Mouse (Mus musculus): ENCODE data around the gene Nufip2.
"Not testable (repeated sequence)": the region's sequence is repeated elsewhere in the genome, so short reads cannot be mapped to it uniquely, and the experiment has no call there.

Gene Nufip2

DNA sequence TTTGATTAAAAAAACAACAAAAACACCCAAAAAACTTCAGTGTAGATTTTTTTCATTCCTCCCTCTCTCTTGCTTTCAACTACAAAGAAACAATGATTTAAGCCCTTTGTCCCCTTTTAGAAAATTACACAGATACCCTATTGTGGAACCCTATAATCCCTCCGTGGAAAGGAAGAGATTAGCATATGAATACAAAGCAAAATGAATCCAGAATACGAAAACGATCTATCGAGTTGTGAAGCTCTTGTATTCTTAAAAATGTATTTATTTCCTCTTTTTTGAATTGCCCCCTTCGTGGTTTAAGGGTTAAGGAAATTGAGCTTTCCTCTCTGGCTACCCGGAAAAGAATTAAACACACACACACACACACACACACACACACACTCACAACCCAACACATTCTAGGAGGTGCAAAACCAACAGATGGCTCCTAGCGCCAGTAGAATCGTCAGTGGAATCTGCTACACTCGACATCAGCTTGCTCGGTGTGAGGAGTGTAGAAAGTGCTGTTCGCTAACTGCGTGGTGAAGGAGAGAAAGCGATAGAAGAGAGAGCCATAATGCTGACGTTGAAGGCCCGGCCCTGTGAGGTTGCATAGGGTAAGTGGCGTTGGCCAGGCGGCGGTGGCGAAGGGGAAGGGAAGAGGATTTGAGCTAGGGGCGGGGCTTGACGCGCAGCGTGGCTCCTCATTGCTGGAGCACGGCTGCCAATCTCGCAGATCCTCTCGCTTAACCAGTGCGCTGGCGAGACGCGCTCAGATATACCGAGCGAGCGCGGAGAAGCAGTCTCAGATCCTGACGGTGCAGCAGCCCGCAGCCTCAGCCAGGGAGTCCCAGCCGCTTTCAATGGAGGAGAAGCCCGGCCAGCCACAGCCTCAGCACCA lies at the start of gene Nufip2:
Nufip2 (plus strand) TSS at position 773 of the 883 bp plus-strand sequence.
- DNase-seq (ENCODE audit: low spot score), result peak; percentile 100

DNA sequence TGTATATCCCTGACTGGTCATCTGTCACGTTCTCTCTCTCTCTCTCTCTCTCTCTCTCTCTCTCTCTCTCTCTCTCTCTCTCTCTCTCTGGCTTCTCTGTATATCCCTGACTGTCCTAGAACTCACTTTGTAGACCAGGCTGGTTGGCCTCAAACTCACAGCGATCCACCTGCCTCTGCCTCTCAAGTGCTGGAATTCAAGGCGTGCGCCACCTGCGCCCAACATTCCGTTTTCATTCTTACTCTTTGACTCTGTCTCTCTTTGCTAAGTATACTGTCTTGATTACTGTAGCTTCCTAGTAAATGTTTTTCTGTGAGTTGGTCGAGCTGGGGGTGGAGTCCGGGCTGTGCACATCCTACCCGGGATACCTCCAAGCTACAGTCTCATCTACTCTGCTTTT lies 44.6 kb upstream of the Nufip2 start:
- no peak for DNase-seq (ENCODE audit: low spot score)

DNA sequence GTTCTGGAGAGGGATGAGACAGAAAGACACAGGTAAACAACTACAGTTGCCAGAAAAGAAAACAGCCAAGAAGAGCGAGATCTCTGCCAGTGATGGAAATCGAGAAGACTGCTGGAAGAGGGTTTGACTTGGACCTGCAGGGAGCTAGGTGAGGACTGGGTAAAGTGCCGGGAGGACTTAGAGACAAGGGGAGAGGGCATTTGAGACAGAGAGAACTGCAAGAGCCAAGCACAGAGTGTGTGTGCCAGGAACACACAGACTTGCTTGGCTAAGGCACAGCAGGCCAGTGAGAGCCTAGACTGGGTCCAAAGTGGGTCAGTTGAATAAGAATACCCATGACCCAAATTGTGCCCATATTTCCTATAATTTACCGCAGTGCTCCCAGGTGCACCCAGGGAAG lies 40.5 kb upstream of the Nufip2 start:
- no peak for DNase-seq (ENCODE audit: low spot score)

DNA sequence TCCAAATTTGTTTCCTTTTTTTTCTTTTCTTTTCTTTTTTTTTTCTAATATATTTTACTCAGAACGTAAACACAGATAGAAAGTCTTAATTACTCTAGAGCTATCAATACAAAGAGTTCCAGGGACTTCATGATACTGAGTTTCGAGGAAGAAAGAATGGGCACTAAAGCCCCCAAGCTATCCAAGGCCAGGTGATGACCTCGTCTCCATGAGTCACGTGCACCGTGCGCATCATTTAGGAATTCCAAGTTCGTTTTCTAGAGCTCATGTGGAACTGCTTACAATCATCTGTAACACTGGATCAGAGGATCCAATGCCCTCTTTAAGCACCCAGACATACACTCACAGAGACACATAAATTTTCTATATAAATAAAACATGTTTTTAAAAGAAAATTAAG lies 37.1 kb upstream of the Nufip2 start:
- DNase-seq (ENCODE audit: low spot score), result no peak

DNA sequence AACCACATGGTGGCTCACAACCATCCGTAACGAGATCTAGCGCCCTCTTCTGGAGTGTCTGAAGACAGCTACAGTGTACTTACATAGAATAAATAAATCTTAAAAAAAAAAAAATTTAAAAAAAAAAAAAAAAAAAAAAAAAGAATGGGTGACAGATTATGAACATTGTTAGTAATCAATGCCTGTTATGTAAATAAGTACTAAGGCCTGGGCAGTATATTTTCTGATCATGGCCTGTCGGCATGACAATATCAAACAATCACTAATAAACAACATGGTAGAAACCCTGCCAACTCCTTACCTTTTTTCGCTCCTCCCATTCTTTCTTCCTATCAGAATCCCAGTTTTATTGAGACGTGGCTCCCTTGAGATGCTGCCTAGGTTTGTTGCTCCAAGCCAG lies 33.5 kb upstream of the Nufip2 start:
- no peak for DNase-seq (ENCODE audit: low spot score)

DNA sequence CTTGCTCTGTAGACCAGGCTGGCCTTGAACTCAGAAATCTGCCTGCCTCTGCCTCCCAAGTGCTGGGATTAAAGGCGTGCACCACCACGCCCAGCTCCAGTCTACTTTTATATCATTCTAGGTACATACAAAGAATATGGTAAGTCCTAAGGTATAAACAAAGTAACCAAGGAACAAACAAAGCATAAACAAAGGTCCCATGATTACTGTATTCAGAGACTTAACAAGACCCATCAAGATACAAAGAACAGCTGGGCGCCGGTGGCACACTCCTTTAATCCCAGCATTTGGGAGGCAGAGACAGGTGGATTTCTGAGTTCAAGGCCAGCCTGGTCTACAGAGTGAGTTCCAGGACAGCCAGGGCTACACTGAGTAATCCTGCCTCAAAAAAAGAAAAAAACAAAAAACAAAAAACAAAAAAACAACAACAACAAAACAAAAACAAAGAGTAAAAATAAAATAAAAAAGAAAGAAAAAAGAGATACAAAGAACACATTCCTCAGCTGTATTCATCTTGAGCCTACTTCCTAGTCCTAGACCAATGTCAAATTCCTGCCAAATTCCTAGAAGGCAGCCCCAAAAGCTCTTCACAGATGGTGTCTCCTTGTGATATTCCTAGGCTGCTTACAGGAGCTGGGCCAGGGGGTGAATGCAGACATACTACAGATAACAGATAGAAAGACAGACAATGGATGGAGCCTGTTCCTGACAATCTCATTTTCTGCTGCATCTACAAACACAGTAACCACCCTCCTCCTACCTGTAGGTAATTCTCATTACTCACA lies 32.4 kb upstream of the Nufip2 start:
- not testable (repeated sequence) for DNase-seq (ENCODE audit: low spot score)

DNA sequence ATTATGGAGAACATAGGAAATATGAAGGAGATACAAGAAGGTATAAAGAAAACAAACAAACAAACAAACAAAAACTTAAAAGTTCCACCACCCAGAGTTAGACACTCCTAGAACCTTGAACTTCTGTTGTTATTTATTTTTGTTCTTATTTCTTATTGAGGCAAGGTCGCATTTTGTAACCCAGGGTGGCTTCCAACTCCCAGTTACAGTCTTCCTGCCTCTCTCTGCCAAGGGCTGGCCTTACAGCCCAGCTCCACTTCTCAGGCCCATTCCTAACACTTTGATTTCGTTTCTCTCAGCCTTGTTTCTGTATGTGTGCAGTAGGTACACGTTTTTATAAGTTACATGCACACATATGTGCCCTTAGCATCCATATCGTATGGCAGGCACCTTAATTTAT lies 26.0 kb upstream of the Nufip2 start:
- DNase-seq (ENCODE audit: low spot score), result no peak

DNA sequence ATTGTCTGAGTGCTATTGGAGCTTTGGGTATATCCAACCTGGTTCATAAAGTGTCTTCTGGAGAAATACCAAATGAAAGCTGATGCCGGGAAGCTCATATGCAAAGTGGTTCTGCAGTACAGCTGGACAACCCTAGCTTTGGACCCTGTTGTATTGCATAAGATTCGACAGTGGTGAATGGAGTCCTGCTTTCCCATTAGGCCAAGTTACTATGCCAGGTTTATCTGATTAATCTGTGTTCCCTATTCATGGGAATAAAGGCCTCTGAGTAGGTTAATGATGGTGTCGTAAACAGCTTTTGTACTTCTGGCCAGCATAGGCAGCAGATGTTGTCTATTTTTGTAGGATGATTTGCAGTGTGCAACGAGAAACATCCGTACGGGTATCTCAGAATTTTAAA lies 22.3 kb upstream of the Nufip2 start:
- no peak for DNase-seq (ENCODE audit: low spot score)

DNA sequence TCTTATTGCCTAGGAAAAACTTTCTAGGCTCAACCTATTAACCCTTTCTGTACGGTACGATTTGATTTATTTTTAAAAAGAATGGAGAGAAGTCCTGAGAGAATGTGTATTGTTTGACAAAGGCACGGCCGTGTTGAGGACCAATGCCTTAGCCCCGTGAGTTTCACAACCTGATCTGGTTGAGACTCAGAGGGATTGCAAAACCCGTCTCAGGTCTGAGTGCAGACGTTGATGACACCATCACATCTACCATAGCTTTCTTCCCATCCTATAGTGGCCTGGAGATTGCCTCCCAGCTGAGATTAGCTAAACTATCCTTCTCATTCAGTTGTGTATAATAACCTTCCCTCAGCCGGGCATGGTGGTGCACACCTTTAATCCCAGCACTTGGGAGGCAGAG lies 21.9 kb upstream of the Nufip2 start:
- DNase-seq (ENCODE audit: low spot score), result no peak

DNA sequence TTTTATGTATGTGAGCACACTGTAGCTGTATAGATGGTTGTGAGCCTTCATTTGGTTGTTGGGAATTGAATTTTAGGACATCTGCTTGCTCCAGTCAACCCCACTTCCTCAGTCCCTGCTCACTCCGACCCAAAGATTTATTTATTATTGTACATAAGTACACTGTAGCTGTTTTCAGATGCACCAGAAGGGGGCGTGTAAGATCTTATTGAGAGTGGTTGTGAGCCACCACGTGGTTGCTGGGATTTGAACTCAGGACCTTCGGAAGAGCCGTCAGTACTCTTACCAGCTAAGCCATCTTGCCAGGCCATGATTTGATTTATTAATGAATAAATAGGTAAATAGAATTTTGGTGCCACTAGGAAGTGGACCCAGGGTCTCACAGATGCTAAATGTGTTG lies 20.6 kb upstream of the Nufip2 start:
- DNase-seq (ENCODE audit: low spot score), result not testable (repeated sequence)

DNA sequence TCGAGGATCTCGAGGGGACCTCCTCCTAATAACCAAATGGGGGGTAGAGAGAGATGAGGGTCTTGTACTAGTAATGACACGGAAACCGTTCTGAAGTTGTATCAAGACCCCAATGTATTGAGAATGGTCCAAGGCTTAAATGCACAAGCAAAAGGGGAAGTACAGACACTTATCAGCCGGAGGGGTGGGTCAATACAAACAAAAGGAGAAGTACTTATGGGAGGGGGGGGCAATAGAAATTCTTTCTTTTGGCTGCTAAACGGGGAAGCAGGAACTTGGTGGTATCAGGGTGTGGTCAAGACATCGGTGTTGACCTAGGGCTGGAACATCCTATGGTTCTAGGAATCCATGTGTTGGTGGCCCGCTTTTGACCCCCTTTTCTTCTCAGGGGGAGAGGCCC lies 19.2 kb upstream of the Nufip2 start:
- DNase-seq (ENCODE audit: low spot score), result not testable (repeated sequence)

DNA sequence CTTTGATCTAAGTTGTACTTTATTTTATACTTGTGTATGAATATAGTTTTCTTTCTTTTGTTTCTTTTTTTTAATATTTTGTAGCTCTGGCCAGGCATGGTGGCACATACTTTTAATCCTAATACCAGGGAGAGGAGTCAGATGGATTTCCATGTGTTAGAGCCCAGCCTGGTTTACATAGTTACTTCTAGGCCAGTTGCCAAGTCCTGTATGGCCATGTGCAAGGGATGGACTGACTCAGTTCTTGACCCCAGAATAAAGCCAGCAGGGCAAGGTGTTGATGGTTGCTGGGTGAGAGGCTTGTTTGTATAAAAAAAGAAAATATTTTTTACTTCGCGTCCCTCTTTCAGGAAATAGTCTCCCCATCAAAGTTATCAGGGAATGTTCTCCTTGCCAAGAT lies 13.2 kb upstream of the Nufip2 start:
- no peak for DNase-seq (ENCODE audit: low spot score)

DNA sequence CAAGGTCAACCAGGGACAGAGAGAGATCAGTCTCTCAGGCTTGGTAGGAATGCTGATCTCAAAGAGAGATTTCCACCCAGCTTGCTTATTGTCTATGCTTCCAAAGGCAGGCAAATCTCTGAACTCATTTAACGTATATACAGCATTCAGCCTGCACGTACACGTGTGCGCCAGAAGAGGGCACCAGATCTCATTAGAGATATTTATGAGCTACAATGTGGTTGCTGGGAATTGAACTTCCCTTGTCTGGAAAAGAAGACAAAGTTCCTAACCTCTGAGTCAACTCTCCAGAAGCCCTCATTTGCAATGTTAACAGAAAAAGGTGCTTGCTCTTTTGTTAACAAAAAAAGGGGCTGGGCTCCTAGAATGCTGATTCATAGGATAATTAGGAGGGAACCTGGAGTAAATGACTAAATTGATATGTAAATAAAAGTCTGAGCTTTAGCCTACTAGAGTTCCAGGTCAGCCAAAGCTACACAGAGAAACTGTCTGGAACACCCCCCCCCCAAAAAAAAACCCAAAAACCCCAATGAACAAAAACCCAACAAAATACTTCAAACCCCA lies 12.4 kb upstream of the Nufip2 start:
- peak; percentile 27 for DNase-seq (ENCODE audit: low spot score)

DNA sequence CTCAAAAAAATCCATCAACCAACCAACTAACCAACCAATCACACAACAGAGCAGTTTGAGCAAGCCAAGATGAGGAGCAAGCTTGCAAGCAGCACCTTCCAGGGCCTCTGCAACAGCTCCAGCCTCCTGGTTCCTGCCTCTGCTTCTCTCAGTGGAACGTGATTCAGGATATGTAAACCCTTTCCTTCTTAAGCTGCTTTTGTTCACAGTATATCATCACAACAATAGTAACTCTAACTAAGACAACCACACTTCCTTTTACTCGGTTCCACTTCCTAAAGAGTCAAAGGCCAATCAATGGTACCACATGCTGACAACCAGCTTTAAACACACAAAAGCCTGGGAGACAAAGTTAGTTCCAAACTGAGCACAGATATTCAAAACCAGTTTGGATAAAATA lies 5.9 kb upstream of the Nufip2 start:
- no peak for DNase-seq (ENCODE audit: low spot score)

DNA sequence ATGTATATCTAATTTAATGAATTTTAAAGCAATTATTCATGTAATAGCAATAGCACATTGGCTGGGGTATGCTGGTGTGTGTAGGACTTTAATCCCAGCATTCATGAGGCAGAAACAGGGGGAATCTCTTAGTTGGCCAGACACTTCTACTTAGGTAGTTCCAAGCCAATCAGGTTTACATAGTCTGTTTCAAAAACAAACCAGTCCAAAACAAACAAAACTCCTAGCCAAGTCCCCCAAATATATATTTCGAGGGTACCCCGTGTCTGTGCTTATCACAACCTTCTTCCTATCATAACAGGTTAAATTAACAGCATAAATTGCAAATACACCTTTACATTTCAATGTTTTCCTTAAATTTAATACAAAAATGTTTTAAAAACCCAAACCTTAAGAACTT lies 1.1 kb upstream of the Nufip2 start:
- no peak for DNase-seq (ENCODE audit: low spot score)

DNA sequence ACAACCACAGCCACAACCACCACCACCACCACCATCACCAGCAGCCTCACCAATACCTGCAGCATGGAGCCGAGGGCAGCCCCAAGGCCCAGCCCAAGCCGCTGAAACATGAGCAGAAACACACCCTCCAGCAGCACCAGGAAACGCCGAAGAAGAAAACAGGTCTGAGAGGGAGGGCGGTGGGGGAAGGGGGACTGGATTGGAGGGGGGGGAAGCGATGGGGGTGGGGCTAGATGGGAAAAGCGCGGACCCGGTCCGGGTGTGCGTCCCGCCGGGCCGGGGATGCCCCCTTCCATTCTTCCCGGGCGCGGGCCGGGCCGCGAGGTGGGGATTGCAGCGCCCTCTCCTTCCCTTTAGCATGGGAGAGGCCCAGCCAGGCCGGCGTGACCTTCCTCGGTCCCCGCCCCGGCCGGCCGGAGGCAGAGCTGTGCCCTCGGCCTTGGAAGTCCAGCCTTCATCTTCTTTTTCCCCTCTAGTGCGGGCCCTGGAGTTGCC lies 438 bp downstream of the Nufip2 start:
- no peak for DNase-seq (ENCODE audit: low spot score)

DNA sequence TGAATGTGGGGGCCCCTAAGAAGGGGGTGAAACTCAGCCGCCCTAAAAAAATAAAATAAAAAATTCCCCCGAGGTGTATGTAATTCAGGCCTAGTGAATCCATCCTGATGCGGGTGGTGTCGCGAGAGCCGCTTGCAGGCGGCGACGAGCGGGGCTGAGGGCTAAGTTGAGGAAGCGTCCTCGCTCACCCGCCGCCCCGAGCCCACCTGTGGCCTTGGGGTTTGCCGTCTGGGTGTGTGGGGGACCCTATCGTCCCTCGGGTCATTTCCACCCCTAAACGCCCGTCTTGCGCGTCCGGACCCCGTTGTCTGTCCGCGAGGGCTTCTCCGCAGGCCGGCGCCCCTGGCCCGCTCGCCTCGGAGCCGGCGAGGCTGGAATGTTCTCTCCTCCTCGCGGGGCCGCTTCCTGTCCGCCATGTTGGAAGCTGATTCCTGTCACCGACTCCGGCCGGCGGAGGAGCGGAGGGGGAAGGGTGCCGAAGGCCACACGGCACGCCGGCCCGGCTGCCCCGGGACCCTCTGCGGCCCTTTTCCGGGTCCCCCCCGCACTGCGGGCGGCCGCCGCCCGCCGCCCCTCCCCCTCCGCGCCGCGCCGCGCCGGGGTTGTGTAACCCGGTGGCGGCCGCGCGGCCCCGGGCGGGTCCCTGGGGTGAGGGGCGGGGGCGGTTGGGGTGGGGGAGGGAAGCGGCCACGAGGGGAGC lies 1.0 kb downstream of the Nufip2 start:
- peak; percentile 82 for DNase-seq (ENCODE audit: low spot score)

DNA sequence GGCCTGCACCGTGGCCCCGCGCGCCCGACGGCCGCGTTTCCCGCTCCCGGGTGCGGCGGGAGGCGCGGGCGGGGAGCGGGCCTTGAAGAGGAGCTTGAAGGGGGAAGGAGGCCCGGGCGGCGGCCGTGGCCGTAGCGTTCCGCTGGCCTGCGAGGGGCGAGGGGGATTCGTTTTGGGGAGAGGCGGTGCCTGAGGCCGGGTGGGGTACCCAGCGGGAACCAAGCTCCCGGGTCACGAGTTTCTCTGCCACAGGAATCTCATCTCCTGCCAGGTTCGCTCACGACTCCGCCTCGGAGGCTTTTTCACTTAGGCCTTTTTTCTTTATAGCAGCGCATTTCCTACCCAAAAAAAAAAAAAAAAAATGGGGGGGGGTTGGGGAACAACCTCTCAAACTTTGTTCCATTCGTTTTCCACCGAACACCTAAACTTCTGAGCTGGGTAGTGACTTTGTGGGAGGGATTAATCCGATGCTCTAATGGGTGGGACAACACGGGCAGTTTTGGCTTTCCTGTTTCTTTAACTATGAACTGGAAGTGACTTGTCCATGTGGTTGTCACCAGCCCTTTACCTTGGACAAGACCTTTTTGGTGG lies 1.7 kb downstream of the Nufip2 start:
- peak; percentile 52 for DNase-seq (ENCODE audit: low spot score)

DNA sequence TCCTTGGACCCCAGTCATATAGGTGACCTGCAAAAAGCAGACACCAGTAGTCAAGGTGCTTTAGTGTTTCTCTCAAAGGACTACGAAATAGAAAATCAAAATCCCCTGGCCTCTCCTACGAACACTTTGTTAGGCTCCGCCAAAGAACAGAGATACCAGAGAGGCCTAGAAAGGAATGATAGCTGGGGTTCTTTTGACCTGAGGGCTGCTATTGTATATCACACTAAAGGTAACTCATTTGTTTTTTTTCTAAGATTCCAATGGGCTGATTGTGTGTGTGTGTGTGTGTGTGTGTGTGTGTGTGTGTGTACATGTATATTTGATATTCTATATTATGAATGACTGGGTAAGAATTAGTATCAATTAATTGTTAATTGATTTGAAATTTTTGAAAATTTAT lies 7.1 kb downstream of the Nufip2 start:
- DNase-seq (ENCODE audit: low spot score), result no peak

DNA sequence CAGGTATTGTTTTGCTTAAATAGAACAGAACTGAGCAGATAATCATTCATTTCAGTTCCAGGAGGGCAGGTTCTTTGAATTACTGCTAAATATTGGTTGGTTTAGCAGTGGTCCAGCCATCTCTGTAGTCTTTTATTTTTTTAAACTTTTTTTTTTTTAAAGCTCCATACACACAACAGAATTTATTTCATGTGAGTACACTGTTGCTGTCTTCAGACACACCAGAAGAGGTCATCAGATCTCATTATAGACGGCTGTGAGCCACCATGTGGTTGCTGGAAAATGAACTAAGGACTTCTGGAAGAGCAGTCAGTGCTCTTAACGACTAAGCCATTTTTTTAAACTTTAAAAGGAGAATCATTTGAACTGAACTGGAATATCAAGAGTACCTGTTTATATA lies 11.3 kb downstream of the Nufip2 start:
- DNase-seq (ENCODE audit: low spot score), result no peak

DNA sequence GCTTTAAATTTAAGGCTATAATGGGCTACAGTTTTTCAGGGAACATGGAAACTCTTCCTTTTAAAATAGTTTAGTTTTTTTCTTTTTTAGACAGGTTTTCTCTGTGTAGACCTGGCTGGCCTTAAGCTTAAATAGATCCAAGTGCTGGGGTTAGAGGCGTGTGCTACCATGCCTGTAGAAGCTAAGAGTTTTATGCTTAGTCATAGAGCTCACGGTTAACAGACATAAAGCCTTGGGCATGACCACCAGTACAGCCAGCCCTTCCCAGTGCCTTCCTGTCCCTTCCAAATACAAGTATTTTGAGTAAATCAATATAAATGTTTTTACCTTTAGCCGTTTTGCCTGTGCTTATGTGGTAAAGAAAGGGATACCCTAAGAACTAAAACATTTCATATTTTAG lies 20.0 kb downstream of the Nufip2 start:
- no peak for DNase-seq (ENCODE audit: low spot score)

DNA sequence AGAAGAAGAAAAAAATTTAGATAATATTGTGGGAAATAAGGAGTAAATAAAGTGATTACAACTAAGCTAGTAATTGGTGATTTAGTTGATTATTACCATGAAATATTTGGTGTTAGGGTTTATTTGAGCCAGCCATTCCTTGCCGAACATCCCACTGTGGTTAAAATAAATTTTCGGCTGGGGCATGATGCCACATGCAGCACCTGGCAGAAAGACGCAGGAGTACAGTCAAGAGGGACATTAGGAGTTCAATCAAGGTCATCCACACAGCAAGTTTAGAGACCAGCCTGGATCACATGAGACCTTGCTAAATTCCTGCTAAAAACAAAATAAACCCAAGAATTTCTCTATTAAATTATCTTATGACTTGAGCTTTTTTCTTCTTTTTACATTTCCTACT lies 23.1 kb downstream of the Nufip2 start:
- DNase-seq (ENCODE audit: low spot score), result no peak
